Mouse (Mus musculus) liver (tissue): Measurements from ENCODE around the gene Dhx37.

ENCODE experiments used
- DNase-seq: peaks from one replicate; pipeline ENCODE4 v3.0.0-alpha.2; 2020; ENCODE audit warnings: mixed read lengths

Gene Dhx37

DNA sequence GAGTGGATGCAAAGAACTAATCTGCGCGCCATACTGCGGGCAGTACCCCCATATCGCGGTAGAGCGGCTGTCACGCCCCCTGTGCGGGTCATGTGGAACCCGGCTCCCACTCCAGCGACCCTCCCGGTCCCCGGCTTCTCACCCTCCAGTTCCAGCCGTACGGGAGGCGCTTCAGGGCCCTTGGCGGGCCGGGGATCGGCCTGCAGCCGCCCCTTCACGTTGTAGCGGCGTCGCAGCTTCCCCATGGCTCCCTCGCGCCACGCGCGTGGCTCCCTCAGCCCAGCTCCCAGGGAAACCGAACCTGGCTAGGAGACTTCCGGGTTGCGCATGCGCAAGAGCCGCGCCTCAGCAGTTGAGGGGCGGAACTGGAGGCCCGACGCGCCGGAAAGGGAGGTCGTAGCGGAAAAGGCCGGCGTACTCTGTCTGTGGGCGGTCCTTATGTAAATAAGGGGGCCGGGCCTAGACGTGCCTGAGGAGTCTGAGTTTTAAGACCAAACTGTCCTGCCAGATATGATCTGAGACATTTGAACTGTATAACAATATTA, at the start of gene Dhx37:
TSS of gene Dhx37 (minus strand) at position 329 of the 545 bp plus-strand sequence.
- DNase-seq, result peak; percentile 97

- no peak for DNase-seq
Measured at GRCm38 (mm10) chr5:125482474-125482873, 48.6 kb upstream of the Dhx37 start.

DNA sequence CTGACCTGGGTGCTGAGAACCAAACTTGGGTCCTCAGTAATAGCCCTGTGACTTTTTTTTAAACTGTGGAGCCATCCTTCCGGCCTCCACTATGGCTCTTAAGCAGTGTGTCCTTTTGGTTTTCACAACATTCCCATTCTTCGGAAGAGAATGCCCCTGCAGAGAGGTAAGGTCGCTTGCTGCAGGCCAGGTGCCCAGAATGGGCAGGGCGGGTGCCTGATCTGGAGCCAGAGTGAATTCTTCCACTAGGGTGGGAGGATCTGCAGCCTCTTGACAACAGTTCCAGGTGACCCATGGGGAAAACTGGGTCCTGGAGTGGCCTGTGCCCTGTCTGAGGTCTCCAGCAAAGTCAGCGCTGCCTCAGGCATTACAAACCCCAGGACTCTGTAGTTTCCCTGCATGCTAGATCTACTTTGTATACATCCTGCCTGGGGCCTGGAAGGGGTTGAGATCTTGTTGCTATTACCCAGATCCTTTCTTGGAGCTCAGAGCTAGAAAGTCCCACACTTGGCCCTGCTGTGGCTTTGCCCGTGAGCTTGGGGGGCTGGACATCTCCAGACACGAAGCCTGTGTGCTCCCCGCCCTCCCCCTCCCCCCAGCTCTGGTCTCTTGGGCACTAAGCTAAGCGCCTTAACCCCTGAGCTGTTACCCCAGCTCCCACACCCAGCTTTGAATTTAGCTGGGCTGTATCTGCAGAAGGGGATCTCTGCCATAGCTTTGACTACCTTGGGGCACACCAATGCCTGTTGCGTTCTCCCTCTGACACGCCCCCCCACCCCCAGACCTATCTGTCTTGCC, 46.7 kb upstream of the Dhx37 start:
- DNase-seq, result no peak

DNA sequence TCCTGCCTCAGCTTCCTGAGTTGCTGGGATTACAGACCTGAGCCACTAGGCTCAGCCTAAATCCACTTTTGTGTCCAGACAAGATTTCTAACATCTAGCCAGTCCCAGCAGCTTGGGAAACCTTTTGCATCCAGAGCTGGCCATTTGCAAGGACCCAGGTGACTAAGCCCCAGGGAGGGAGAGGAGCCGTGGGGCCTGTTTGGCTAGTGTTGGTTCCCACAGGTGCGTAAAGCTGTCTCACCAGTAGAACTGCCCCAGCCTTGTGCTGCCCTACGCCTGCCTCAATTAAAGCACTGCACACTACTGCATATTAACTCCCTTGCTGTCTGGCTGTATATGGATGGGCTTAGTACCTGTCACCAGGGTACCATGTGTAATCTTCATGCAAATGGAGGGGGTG, 45.5 kb upstream of the Dhx37 start:
- DNase-seq, result no peak

DNA sequence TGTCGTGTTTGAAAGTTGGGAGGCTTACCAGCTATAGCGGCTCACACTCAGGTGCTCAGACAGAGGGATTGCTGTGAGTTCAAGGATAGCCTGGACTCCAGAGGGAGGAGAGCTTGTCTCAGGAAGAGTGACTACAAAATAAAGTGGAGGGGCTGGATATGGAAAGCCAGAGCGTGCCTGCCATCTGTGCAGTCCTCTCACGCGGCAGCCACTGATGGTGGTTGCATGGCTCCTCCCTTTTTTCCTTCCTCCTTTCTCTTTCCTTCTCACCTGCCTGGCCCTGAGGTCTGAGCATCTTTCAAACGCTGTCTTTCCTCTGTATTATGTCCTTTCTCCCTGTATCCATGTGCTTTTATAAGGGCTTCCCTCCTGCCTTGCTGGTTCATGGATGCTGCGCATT, 44.1 kb upstream of the Dhx37 start:
- DNase-seq, result no peak

- DNase-seq, result no peak
Measured at GRCm38 (mm10) chr5:125477533-125477932, 43.6 kb upstream of the Dhx37 start.

- DNase-seq, result peak; percentile 27
Measured at GRCm38 (mm10) chr5:125476799-125477198, 42.9 kb upstream of the Dhx37 start.

GRCm38 (mm10) chr5:125476286-125476625, 42.3 kb upstream of the Dhx37 start:
- DNase-seq, result no peak

GRCm38 (mm10) chr5:125475601-125476285, 41.8 kb upstream of the Dhx37 start, which contains the start of gene Aacs:
Aacs (plus strand) TSS chr5:125475814.
- DNase-seq, result peak; percentile 98

DNA sequence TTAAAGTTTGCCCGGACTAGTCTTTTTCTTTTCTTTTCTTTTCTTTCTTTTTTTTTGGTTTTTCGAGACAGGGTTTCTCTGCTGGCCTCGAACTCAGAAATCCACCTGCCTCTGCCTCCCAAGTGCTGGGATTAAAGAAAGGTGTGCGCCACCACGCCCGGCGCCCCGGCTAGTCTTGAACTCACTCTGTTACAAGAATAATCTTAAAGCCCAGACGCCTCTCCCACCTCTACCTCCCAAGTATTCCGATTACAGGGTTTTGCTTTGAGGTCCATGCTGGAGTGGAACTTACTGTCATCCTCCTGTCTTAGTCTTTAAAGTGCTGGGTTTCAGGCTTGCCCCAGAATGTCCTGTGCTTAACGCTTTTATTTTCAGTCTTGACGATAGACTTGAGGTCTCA, 41.1 kb upstream of the Dhx37 start:
- DNase-seq, result peak; percentile 40

DNA sequence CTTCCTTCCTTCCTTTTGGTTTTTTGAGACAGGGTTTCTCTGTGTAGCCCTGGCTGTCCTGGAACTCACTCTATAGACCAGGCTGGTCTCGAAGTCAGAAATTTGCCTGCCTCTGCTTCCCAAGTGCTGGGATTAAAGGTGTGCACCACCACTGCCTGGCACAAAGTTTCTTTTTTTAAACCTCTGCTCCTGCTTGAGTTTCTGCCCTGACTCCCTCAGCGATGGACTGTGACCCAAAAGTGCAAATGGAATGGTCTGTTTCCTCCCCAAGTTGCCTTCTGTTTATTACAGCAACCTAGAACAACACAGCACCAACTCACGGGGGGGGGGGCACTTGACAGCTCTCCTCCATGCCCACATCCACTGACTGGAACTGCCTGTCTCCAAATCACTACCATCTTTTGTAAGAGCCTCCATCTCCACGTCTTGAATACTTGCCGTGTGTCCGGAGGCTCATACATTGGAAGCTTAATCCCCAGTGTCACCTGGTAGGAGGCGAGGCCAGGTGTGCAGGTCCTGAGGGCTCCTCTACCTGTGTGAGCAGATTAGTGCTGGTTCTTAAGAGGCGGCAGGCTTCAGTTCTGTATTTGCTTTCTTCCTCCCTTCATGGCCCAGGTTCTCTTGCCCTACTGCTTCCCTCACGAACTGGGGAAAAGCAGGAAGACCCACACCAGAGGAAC, 39.0 kb upstream of the Dhx37 start:
- no peak for DNase-seq

DNA sequence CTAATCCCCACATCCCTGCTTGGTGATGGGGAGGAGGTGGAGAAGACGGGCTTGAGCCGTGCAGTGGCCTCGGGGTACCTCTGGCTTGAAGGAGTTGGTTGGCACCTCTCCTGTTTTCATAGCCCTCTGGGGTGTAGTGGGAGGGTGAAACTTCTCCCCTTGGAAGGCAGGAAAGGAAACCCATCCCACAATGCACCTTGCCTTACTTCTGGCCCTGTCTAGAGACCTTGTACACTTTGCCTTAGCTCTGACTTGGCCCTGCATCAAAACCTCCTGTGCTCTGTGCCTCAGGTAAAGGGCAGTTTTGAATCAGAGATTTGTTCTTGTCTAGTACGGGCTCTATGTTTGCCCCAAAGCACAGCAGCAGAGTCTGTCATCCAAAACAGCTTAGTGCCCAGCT, 36.8 kb upstream of the Dhx37 start:
- DNase-seq, result no peak

DNA sequence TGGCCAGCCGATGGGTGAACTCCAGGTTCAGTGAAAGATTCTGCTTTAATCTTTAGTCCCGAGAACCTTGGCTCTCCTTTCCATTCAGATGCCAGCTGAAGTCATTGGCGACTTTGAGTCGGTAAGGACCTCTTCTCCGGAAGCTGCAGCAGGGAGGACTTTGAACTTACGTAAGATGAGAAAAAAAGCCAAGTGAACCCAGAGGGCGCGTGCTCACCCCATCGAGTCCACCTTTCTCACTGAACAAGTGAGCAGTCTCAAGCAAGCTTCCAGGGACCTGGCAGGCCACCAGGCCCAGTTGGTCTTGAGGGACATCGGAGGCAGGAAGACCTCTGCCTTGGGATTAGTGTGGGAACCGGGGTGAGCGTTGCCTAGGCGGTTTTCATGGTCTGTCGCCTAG, 33.3 kb upstream of the Dhx37 start:
- DNase-seq, result no peak

DNA sequence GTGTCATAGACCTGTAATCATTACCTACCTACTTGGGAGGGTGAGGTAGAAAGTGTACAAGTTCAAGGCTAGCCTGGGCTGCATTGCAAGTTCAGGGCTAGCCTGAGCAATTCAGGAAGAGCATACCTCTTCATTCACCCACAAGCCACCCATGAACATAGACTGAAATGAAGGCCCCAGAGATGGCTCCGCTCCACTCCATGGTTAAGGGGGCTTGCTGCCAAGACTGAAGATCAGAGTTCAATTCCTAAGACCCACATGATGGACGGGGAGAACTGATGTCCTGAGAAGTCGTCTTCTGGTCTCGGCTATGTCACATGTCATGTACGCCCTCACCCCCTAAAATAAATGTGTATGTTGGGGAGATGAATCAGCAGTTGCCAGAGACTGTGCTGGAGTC, 32.6 kb upstream of the Dhx37 start:
- no peak for DNase-seq

GRCm38 (mm10) chr5:125465701-125466106, 31.8 kb upstream of the Dhx37 start:
- DNase-seq, result peak; percentile 99

DNA sequence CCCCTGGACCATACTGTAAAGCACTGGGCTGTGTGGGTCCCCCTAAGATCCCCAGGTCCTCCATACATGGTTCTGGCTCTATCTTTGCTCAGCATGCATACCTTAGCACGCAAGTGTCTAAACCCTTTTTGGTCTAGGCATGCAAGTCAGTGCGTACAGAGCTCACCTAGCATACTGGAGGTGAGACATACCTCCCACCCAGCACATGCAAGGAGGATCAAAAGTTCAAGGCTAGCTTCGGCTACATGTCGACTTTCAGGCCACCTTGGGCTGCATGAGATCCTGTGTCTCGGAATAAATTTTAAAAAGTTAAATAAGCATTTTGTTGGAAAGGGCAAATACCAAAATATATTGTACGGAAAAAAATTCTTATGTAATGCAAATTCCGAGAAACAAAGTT, 31.3 kb upstream of the Dhx37 start:
- no peak for DNase-seq

- DNase-seq, result peak; percentile 72
Measured at GRCm38 (mm10) chr5:125461868-125462445, 28.0 kb upstream of the Dhx37 start.

DNA sequence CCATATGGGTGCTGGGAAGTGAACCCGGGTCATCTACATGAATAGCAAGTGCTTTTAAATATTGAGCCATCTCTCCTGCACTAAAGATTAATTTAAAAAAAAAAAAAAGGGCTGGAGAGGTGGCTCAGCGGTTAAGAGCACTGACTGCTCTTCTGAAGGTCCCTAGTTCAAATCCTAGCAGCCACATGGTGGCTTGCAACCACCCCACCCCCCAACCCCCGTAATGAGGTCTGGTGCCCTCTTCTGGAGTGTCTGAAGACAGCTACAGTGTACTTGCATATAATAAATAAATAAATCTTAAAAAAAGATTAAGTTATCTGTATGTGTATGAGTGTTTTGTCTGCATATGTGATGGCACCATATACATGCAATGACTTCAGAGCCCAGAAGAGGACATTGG, 26.7 kb upstream of the Dhx37 start:
- no peak for DNase-seq

GRCm38 (mm10) chr5:125457538-125457937, 23.6 kb upstream of the Dhx37 start:
- DNase-seq, result peak; percentile 43

DNA sequence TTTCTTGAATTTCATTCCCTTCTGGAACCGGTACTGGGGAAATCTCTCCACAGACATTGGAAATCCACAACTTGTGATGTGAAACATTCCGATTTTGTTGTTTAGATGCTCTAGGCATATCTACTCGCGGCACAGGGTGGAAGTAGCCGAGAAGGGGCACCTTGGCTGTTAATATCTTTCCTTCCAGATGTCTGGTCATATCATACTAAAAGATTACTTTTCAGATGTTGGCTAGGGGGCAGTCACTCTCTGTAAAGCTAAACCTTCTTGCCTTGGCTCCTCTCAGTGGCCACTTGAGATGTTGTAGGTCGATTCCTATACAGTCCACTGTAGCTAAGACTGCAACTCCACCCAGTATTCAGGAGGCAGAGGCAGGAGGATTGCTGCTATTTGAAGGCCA, 22.2 kb upstream of the Dhx37 start:
- DNase-seq, result peak; percentile 27

- DNase-seq, result peak; percentile 45
Measured at GRCm38 (mm10) chr5:125452573-125452972, 18.7 kb upstream of the Dhx37 start.

DNA sequence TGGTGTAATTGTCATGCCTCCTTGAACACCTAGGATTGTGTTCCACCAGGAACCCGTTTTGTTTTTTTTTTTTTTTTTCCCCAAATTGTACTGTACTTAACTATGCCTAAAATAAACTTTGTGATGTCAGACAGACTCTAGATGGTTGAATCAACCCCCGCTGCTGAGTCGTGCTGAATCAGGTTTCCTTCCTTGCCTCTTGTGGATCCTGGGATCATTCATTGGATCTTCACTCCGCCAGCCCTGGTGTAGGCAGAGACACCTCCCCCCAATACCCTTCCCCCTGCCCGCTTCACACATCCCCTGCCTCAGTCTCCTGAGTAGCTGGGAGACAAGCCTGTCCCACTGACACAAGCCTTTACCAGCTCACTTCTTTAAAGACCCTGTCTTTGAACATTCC, 15.4 kb upstream of the Dhx37 start:
- no peak for DNase-seq

DNA sequence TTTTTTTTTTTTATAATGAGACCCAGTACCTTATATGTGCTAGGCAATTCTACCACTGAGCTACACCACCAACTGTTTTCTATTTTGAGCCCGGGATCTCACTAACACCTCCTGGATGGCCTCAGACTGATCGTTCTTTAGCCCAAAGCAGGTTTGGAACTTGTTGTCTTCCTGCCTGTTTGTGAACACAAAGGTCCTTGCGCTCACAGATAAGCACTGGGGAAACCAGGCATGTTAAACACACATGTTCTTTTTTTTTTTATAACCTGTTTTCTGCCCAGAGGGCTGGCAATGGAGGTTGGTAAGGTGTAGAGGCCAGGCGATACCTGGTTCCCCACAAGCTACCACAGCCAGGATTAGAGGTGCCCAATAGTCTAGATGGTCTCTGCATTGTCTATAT, 14.7 kb upstream of the Dhx37 start:
- no peak for DNase-seq
